Mouse (Mus musculus) liver, embryonic 14.5 days (tissue): ENCODE results near the gene Ppa2.

Experiments used
- CTCF ChIP-seq: IDR thresholded peaks from 2 replicates; pipeline ENCODE4 v1.5.1; 2016; ENCODE audit warnings: antibody characterized with exemption, low read depth, control low read depth
- EP300 ChIP-seq: IDR thresholded peaks from 2 replicates; pipeline ENCODE4 v1.6.1; 2016; ENCODE audit warnings: antibody characterized with exemption, low read depth

DNA sequence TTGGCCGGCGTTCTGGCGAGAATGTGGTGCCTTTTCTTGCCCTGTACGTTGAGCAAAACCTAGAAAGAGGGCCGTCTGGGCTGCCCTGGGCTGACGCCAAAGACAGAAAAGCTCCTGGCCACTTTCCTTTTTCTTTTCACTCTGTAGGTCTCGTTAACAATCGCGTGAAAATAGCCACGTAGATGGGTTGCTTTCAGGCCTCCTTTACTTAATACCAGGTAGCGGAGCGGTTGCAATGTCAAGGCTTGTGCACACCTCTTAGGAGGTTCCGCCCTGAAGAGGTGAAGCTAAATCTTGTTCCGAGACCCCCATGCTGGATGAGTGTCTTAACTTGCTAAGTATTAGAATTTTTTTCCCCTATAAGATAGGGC, 884 bp downstream of the Ppa2 start:
- no peak for TF ChIP-seq EP300
- TF ChIP-seq CTCF: no peak
